Mouse (Mus musculus): ENCODE results near the gene Hectd2.

- no peak for TF ChIP-seq GATA1 (IDR thresholded peaks at IDR 0.05; ENCODE audit: low read length)
- no peak for TF ChIP-seq TAL1 (IDR thresholded peaks at IDR 0.05; ENCODE audit: low read length)
Observed at GRCm38 (mm10) chr19:36665206-36665605, 110.8 kb downstream of the Hectd2 start.
